Mouse (Mus musculus) erythroblast, adult 5-6 weeks (primary cell): ENCODE results near the gene Glra1. TPM values are rescaled to one million over a fixed set of nuclear protein-coding genes. Genes with fewer than 3 reads are reported as not detected.

Experiments used
- total RNA-seq, 2 experiments: library from RNA; stranded (forward) in 1 of 2; stranded (reverse) in 1 of 2; fragments of 150-400 nt in 1 of 2; fragments of 200-764, 138-1000 nt in 1 of 2; gene quantifications; 2 replicates each; pipeline versions ENCODE4 v1.2.3 to v1.2.4; 2015 to 2017; ENCODE audit warnings: low replicate concordance in 2 of 2

Gene Glra1
- total RNA-seq, 2 experiments from 2014 or later, result not detected

Other genes with a start within 250 kb of the Glra1 start
- gene Sparc, start 185.0 kb downstream of the Glra1 start, total RNA-seq (2015; ENCODE audit: low replicate concordance), result 1.7 TPM in 2 replicates
- 0.85 and 0.98 TPM in 2 replicates for gene Sparc, start 185.0 kb downstream of the Glra1 start, total RNA-seq (2017; ENCODE audit: low replicate concordance)
- 25.9 and 45.8 TPM in 2 replicates for gene Atox1, start 147.0 kb downstream of the Glra1 start, total RNA-seq (2015; ENCODE audit: low replicate concordance)
- gene Atox1, start 147.0 kb downstream of the Glra1 start, total RNA-seq (2017; ENCODE audit: low replicate concordance), result 18.7 and 20.2 TPM in 2 replicates
- 13.3 and 18.2 TPM in 2 replicates for gene G3bp1, start 138.5 kb downstream of the Glra1 start, total RNA-seq (2015; ENCODE audit: low replicate concordance)
- gene G3bp1, start 138.5 kb downstream of the Glra1 start, total RNA-seq (2017; ENCODE audit: low replicate concordance), result 19.0 and 20.9 TPM in 2 replicates